Mouse (Mus musculus) MEL (cell line): ENCODE results near the gene Pex10. TPM values are rescaled to one million over a fixed set of nuclear protein-coding genes. Genes with fewer than 3 reads are reported as not detected.

Experiments
- DNase-seq: peaks from one replicate; pipeline ENCODE4 v3.0.0; 2011; ENCODE audit warnings: low read depth, low spot score
- H3K27ac ChIP-seq: 2 replicates; pipeline ENCODE4 v1.5.1; 2012; ENCODE audit warnings: low read depth, mild to moderate bottlenecking, control low read depth, low read length, moderate library complexity; ENCODE audit not compliant: control insufficient read depth
- H3K27me3 ChIP-seq, 2 experiments: fragments of 150-350 bp in 1 of 2; sonication (generic) in 1 of 2; 2 replicates each; pipeline ENCODE4 v1.6.1; 2012; ENCODE audit warnings: low read length in 2 of 2, mild to moderate bottlenecking in 2 of 2, improper control_type of control experiment in 1 of 2, moderate library complexity in 1 of 2; ENCODE audit not compliant: insufficient read depth in 2 of 2, control insufficient read depth in 1 of 2
- H3K36me3 ChIP-seq, 2 experiments: 2 replicates each; pipeline ENCODE4 v1.6.1; 2012 to 2014; ENCODE audit warnings: low read length in 2 of 2, improper control_type of control experiment in 1 of 2, inconsistent platforms in 1 of 2, mild to moderate bottlenecking in 1 of 2; ENCODE audit not compliant: insufficient read depth in 2 of 2, control insufficient read depth in 1 of 2
- H3K4me1 ChIP-seq, 2 experiments: fragments of 150-350 bp in 1 of 2; sonication (generic) in 1 of 2; 2 replicates each; pipeline ENCODE4 v1.6.1; 2012; ENCODE audit warnings: low read length in 2 of 2, improper control_type of control experiment in 1 of 2, mild to moderate bottlenecking in 1 of 2; ENCODE audit not compliant: insufficient read depth in 2 of 2, control insufficient read depth in 1 of 2
- H3K4me3 ChIP-seq, 2 experiments: fragments of 150-350 bp in 1 of 2; sonication (generic) in 1 of 2; 2 replicates each; pipeline ENCODE4 v1.5.1; 2012; ENCODE audit warnings: low read depth in 2 of 2, low read length in 2 of 2, mild to moderate bottlenecking in 2 of 2, moderate library complexity in 2 of 2, control low read depth in 1 of 2, improper control_type of control experiment in 1 of 2; ENCODE audit not compliant: control insufficient read depth in 1 of 2, insufficient read depth in 1 of 2
- H3K79me2 ChIP-seq: 2 replicates; pipeline ENCODE4 v1.6.1; 2012; ENCODE audit warnings: mild to moderate bottlenecking, low read length, moderate library complexity; ENCODE audit not compliant: control insufficient read depth, poor library complexity, insufficient read depth
- H3K9ac ChIP-seq: 2 replicates; pipeline ENCODE4 v1.6.1; 2012; ENCODE audit warnings: low read depth, mild to moderate bottlenecking, control low read depth, low read length, moderate library complexity; ENCODE audit not compliant: control insufficient read depth, poor library complexity, severe bottlenecking
- H3K9me3 ChIP-seq: fragments of 150-350 bp; sonication (generic); replicated peaks from 2 replicates; pipeline ENCODE4 v1.6.1; 2012; ENCODE audit warnings: mild to moderate bottlenecking, low read length, improper control_type of control experiment, moderate library complexity; ENCODE audit not compliant: insufficient read depth
- CHD1 ChIP-seq: IDR thresholded peaks from 2 replicates; pipeline ENCODE4 v1.6.1; 2012; ENCODE audit warnings: low read depth, mild to moderate bottlenecking, inconsistent platforms, low read length, improper control_type of control experiment
- CTCF ChIP-seq, 3 experiments: IDR thresholded peaks in 2 of 3; conservative IDR thresholded peaks in 1 of 3; 2 replicates each; pipeline ENCODE4 v1.5.1; 2011 to 2012; ENCODE audit warnings: low read length in 3 of 3, low read depth in 2 of 3, mild to moderate bottlenecking in 2 of 3, improper control_type of control experiment in 1 of 3, inconsistent platforms in 1 of 3, mixed read lengths in 1 of 3, moderate library complexity in 1 of 3; ENCODE audit not compliant: control insufficient read depth in 1 of 3, insufficient read depth in 1 of 3, poor library complexity in 1 of 3, severe bottlenecking in 1 of 3
- EP300 ChIP-seq, 2 experiments: IDR thresholded peaks; 2 replicates each; pipeline ENCODE4 v1.6.1; 2011; ENCODE audit warnings: improper control_type of control experiment in 2 of 2, low read length in 2 of 2, low read depth in 1 of 2, mild to moderate bottlenecking in 1 of 2
- ETS1 ChIP-seq: IDR thresholded peaks from 2 replicates; pipeline ENCODE4 v1.6.1; 2012; ENCODE audit warnings: low read depth, mild to moderate bottlenecking, inconsistent platforms, low read length, improper control_type of control experiment, moderate library complexity
- HCFC1 ChIP-seq: IDR thresholded peaks from 2 replicates; pipeline ENCODE4 v1.6.1; 2012; ENCODE audit warnings: low read depth, mild to moderate bottlenecking, inconsistent platforms, low read length, improper control_type of control experiment, moderate library complexity
- MAX ChIP-seq: IDR thresholded peaks from 2 replicates; pipeline ENCODE4 v1.6.1; 2011; ENCODE audit warnings: low read length, improper control_type of control experiment
- MEF2A ChIP-seq: IDR thresholded peaks from 2 replicates; pipeline ENCODE4 v1.6.1; 2014; ENCODE audit warnings: low read depth, mild to moderate bottlenecking, inconsistent platforms, low read length, improper control_type of control experiment; ENCODE audit not compliant: poor library complexity, insufficient replicate concordance, severe bottlenecking; ENCODE audit errors: extremely low read depth
- MYC ChIP-seq: IDR thresholded peaks from 2 replicates; pipeline ENCODE4 v1.6.1; 2011; ENCODE audit warnings: low read depth, mild to moderate bottlenecking, low read length, improper control_type of control experiment, moderate library complexity
- POLR2AphosphoS2 ChIP-seq: IDR thresholded peaks from 2 replicates; pipeline ENCODE4 v1.6.1; 2011; ENCODE audit warnings: low read length, improper control_type of control experiment
- POLR2AphosphoS5 ChIP-seq: IDR thresholded peaks from 2 replicates; pipeline ENCODE4 v1.6.1; 2012; ENCODE audit warnings: low read depth, borderline replicate concordance, mild to moderate bottlenecking, inconsistent platforms, low read length, moderate library complexity, mixed read lengths
- RAD21 ChIP-seq: IDR thresholded peaks from 2 replicates; pipeline ENCODE4 v1.6.1; 2011; ENCODE audit warnings: mild to moderate bottlenecking, low read depth, low read length, improper control_type of control experiment
- RCOR1 ChIP-seq: IDR thresholded peaks from 2 replicates; pipeline ENCODE4 v1.6.1; 2012; ENCODE audit warnings: low read depth, mild to moderate bottlenecking, inconsistent platforms, low read length, improper control_type of control experiment
- SMC3 ChIP-seq: IDR thresholded peaks from 2 replicates; pipeline ENCODE4 v1.6.1; 2011; ENCODE audit warnings: low read depth, low read length, improper control_type of control experiment
- TAL1 ChIP-seq: IDR thresholded peaks from 2 replicates; pipeline ENCODE4 v1.6.1; 2012; ENCODE audit warnings: mild to moderate bottlenecking, inconsistent platforms, low read length, moderate library complexity, mixed read lengths
- USF1 ChIP-seq: IDR thresholded peaks from 2 replicates; pipeline ENCODE4 v1.6.1; 2014; ENCODE audit warnings: low read depth, mild to moderate bottlenecking, inconsistent platforms, low read length, improper control_type of control experiment, moderate library complexity
- ZC3H11A ChIP-seq: IDR thresholded peaks from 2 replicates; pipeline ENCODE4 v1.6.1; 2012; ENCODE audit warnings: low read depth, mild to moderate bottlenecking, inconsistent platforms, low read length, improper control_type of control experiment
- ZKSCAN1 ChIP-seq: IDR thresholded peaks from 2 replicates; pipeline ENCODE4 v1.6.1; 2012; ENCODE audit warnings: low read depth, mild to moderate bottlenecking, inconsistent platforms, low read length, improper control_type of control experiment, moderate library complexity
- ZMIZ1 ChIP-seq: IDR thresholded peaks from 2 replicates; pipeline ENCODE4 v1.6.1; 2012; ENCODE audit warnings: low read depth, mild to moderate bottlenecking, inconsistent platforms, low read length, improper control_type of control experiment, moderate library complexity
- polyA plus RNA-seq, 2 experiments: library from polyadenylated mRNA; stranded (reverse) in 1 of 2; unstranded in 1 of 2; fragments of >175 nt in 1 of 2; fragments of >200 nt in 1 of 2; gene quantifications; 2 replicates each; pipeline versions ENCODE4 v1.2.1 to v1.2.4; 2012; ENCODE audit warnings: low replicate concordance in 2 of 2, low read depth in 1 of 2; ENCODE audit not compliant: insufficient read length in 2 of 2, insufficient read depth in 1 of 2, missing spikeins in 1 of 2
- total RNA-seq: library from RNA; depleted of rRNA; stranded (reverse); fragments of 300-350 nt; gene quantifications from 2 replicates; pipeline ENCODE4 v1.2.3, GENCODE M21; 2012

Gene Pex10
- total and polyA plus RNA-seq, 3 experiments: 15.8 to 21.8 TPM; not detected in 1

DNA sequence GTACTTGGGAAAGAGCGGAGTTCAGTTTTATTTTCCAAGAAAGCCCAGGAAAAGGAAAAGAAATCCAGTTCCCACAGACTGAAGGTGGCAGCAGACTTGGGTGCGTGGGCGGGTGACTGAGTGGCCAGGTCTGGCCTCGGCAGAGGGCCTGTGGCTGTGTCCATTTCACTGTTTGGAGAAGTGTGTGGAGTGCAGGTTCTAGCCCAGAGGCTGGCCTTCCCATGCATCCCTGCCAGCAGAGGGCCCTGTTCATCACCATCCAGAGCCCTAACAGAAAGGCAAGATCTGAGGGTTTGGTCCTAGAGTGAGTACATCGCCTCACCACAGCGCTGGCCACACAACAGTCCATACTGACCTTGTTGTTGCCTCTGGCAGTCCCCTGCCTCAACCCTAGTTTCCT lies 2.4 kb downstream of the Pex10 start:
- H3K9ac ChIP-seq: no peak overlapping the region
- H3K4me3 ChIP-seq: no peak overlapping the region
- H3K27ac ChIP-seq: no peak overlapping the region
- H3K36me3 ChIP-seq: peaks cover 2 to 7% of the 10 kb centered on the region in 2 experiments; a peak in 3 of 4 replicates
- no peaks in the 10 kb centered on the region for H3K9me3 ChIP-seq
- H3K79me2 ChIP-seq: peaks cover 9% of the 10 kb centered on the region
- H3K4me1 ChIP-seq: peaks cover 0 to 8% of the 10 kb centered on the region in 2 experiments; a peak in 1 of 4 replicates
- TF ChIP-seq RCOR1: no peak
- TF ChIP-seq POLR2AphosphoS2: no peak
- peak; percentile 45 for TF ChIP-seq SMC3
- peak; percentile 10; the same call in 1 of the 2 replicates for TF ChIP-seq ZC3H11A
- peak; percentile 34 to 59 (median 52) for TF ChIP-seq CTCF (IDR thresholded peaks at IDR 0.05 in 2 of 3, conservative IDR thresholded peaks at IDR 0.05 in 1 of 3; ENCODE audit: control insufficient read depth in 1 of 3, insufficient read depth in 1 of 3, low read depth in 2 of 3, low read length in 3 of 3, poor library complexity in 1 of 3, severe bottlenecking in 1 of 3)
- peak; percentile 9 for TF ChIP-seq RAD21
- TF ChIP-seq, all 39 proteins: peak for 4
- DNase-seq: peak; percentile 54
- no peaks in the 10 kb centered on the region for H3K27me3 ChIP-seq

GRCm38 (mm10) chr4:155070199-155070598 lies 3.4 kb downstream of the Pex10 start:
- Histone ChIP-seq H3K36me3 (peaks cover 6 to 7% of the 10 kb centered on the region in 2 experiments), H3K9me3 (no peaks in the 10 kb centered on the region), H3K9ac (no peak overlapping the region), H3K27me3 (no peaks in the 10 kb centered on the region), H3K27ac (no peak overlapping the region), H3K4me3 (no peak overlapping the region), H3K4me1 (peaks cover 0 to 8% of the 10 kb centered on the region in 2 experiments; a peak in 1 of 4 replicates), H3K79me2 (peaks cover 9% of the 10 kb centered on the region)
- no peak for DNase-seq
- TF ChIP-seq SMC3 (no peak), ZMIZ1 (no peak), TAL1 (no peak), MAX (no peak), MYC (no peak), EP300 (IDR thresholded peaks at IDR 0.05; ENCODE audit: low read depth in 1 of 2, low read length in 2 of 2) (no peak), USF1 (no peak), MEF2A (no peak)

GRCm38 (mm10) chr4:155070921-155071320 lies 4.1 kb downstream of the Pex10 start:
- Histone ChIP-seq H3K9me3 (no peaks in the 10 kb centered on the region), H3K79me2 (peaks cover 9% of the 10 kb centered on the region), H3K4me3 (no peak overlapping the region), H3K27me3 (no peaks in the 10 kb centered on the region), H3K36me3 (peaks cover 7 to 8% of the 10 kb centered on the region in 2 experiments), H3K4me1 (peaks cover 0 to 8% of the 10 kb centered on the region in 2 experiments; a peak in 1 of 4 replicates), H3K9ac (no peak overlapping the region), H3K27ac (no peak overlapping the region)
- TF ChIP-seq CHD1 (no peak), TAL1 (no peak), POLR2AphosphoS5 (0 out of 2 replicates have a peak, but pooled peaks have one; percentile 1), HCFC1 (no peak), ETS1 (no peak), ZKSCAN1 (no peak)
- no peak for DNase-seq
